Mouse (Mus musculus): Measurements from ENCODE around the gene Lman1l.

- TF ChIP-seq CTCF (IDR thresholded peaks at IDR 0.05; ENCODE audit: control insufficient read depth, insufficient read depth, low read length) = no peak
- no peak for TF ChIP-seq POLR2A (IDR thresholded peaks at IDR 0.05; ENCODE audit: borderline replicate concordance, control insufficient read depth, low read depth, low read length)
Observed at GRCm38 (mm10) chr9:57666536-57666935, 46.0 kb upstream of the Lman1l start.
